Mouse (Mus musculus) hindbrain, postnatal 0 days (tissue): ENCODE data around the gene Aurkb. TPM values are rescaled to one million over a fixed set of nuclear protein-coding genes. Genes with fewer than 3 reads are reported as not detected.
"Not testable (repeated sequence)": the region's sequence is repeated elsewhere in the genome, so short reads cannot be mapped to it uniquely, and the experiment has no call there.

Experiments
- ATAC-seq: fragments of 200-750 bp; cut with Nextera tagmentation; 2 replicates; pipeline ENCODE4 v1.8.0; 2017; ENCODE audit warnings: mild to moderate bottlenecking, moderate TSS enrichment, moderate library complexity
- DNase-seq: peaks from one replicate; pipeline ENCODE4 v3.0.0-alpha.2; 2015; ENCODE audit warnings: low spot score
- H3K27ac ChIP-seq: fragments of 300-500 bp; sonication (generic); 2 replicates; pipeline ENCODE4 v1.5.1; 2014; ENCODE audit warnings: mild to moderate bottlenecking
- H3K27me3 ChIP-seq: fragments of 300-500 bp; sonication (generic); 2 replicates; pipeline ENCODE4 v1.6.1; 2014; ENCODE audit warnings: low read length, mixed read lengths; ENCODE audit not compliant: insufficient read depth
- H3K36me3 ChIP-seq: fragments of 300-500 bp; sonication (generic); 2 replicates; pipeline ENCODE4 v1.6.1; 2014; ENCODE audit warnings: low read length, mixed read lengths; ENCODE audit not compliant: insufficient read depth
- H3K4me1 ChIP-seq: fragments of 300-500 bp; sonication (generic); 2 replicates; pipeline ENCODE4 v1.6.1; 2014; ENCODE audit warnings: antibody characterized with exemption, low read length, mixed read lengths; ENCODE audit not compliant: insufficient read depth
- H3K4me2 ChIP-seq: fragments of 300-500 bp; sonication (generic); 2 replicates; pipeline ENCODE4 v1.6.1; 2014; ENCODE audit warnings: low read depth, mild to moderate bottlenecking, low read length, moderate library complexity, mixed read lengths
- H3K4me3 ChIP-seq: fragments of 300-500 bp; sonication (generic); 2 replicates; pipeline ENCODE4 v1.5.1; 2014; ENCODE audit warnings: low read length
- H3K9ac ChIP-seq: fragments of 300-500 bp; sonication (generic); replicated peaks from 2 replicates; pipeline ENCODE4 v1.6.1; 2014; ENCODE audit warnings: mild to moderate bottlenecking, low read length, moderate library complexity, mixed read lengths
- H3K9me3 ChIP-seq: fragments of 300-500 bp; sonication (generic); 2 replicates; pipeline ENCODE4 v1.6.1; 2016; ENCODE audit warnings: low read length, mixed read lengths
- CTCF ChIP-seq: IDR thresholded peaks from 2 replicates; pipeline ENCODE4 v1.5.1; 2016; ENCODE audit warnings: antibody characterized with exemption, control low read depth, low read depth
- WGBS: fragments of 180-500 bp; shearing (Covaris S2); extraction: QIAGEN DNeasy Blood & Tissue Kit; methylation state at CpG from one replicate; pipeline ENCODE4 v1.1.7; 2014; 5-methylcytosine and 5-hydroxymethylcytosine counted together
- polyA plus RNA-seq: library from polyadenylated mRNA; unstranded; fragments of >200 nt; fragmentation: Nextera tagmentation; extraction: Ambion mirVana; gene quantifications from 2 replicates; pipeline ENCODE4 v1.2.1, GENCODE M21; 2015
- total RNA-seq: library from RNA; depleted of rRNA; stranded (reverse); fragments of >200 nt; gene quantifications from 2 replicates; pipeline ENCODE4 v1.2.3, GENCODE M21; 2014

Gene Aurkb
- total and polyA plus RNA-seq, 2 experiments from 2014 or later, result 21.6 to 24.8 TPM

GRCm38 (mm10) chr11:69091566-69092385 lies 46.3 kb downstream of the Aurkb start:
- WGBS, result 66% methylated on average over 7 of the region's 7 CpGs
- H3K27ac ChIP-seq, result no peak overlapping the region
- peaks cover 22% of the 10 kb centered on the region for H3K4me1 ChIP-seq
- ATAC-seq, result no peak
- H3K9me3 ChIP-seq, result no peaks in the 10 kb centered on the region
- H3K27me3 ChIP-seq, result no peaks in the 10 kb centered on the region
- no peak overlapping the region for H3K4me2 ChIP-seq
- no peak overlapping the region for H3K4me3 ChIP-seq
- no peak for DNase-seq
- H3K36me3 ChIP-seq, result peaks cover 6% of the 10 kb centered on the region; the same call in 1 of the 2 replicates
- H3K9ac ChIP-seq, result no peak overlapping the region
- TF ChIP-seq CTCF, result no peak

- Histone ChIP-seq H3K4me2 (no peak overlapping the region), H3K4me1 (peaks cover 22% of the 10 kb centered on the region), H3K27ac (peak overlapping the region; percentile 21; the same call in 1 of the 2 replicates), H3K36me3 (peaks cover 6% of the 10 kb centered on the region; the same call in 1 of the 2 replicates), H3K27me3 (no peaks in the 10 kb centered on the region), H3K9me3 (no peaks in the 10 kb centered on the region), H3K9ac (no peak overlapping the region), H3K4me3 (no peak overlapping the region)
- WGBS, result 6% methylated on average over 3 of the region's 3 CpGs
- peak; percentile 87 for TF ChIP-seq CTCF
- DNase-seq (peak; percentile 79), ATAC-seq (no peak)
Observed at GRCm38 (mm10) chr11:69092386-69092751, 46.9 kb downstream of the Aurkb start.

- peaks cover 6% of the 10 kb centered on the region; the same call in 1 of the 2 replicates for H3K36me3 ChIP-seq
- WGBS, result 90% methylated on average over 4 of the region's 4 CpGs
- H3K4me2 ChIP-seq, result no peak overlapping the region
- H3K27ac ChIP-seq, result peak overlapping the region; percentile 21; the same call in 1 of the 2 replicates
- ATAC-seq (no peak), DNase-seq (no peak)
- H3K4me3 ChIP-seq, result no peak overlapping the region
- TF ChIP-seq CTCF, result peak; percentile 11; the same call in 1 of the 2 replicates
- no peak overlapping the region for H3K9ac ChIP-seq
- no peaks in the 10 kb centered on the region for H3K27me3 ChIP-seq
- H3K4me1 ChIP-seq, result peaks cover 28% of the 10 kb centered on the region
- H3K9me3 ChIP-seq, result no peaks in the 10 kb centered on the region
Observed at GRCm38 (mm10) chr11:69092871-69093270, 47.4 kb downstream of the Aurkb start.

- DNase-seq, H3K9me3 ChIP-seq, H3K4me2 ChIP-seq, H3K27me3 ChIP-seq, H3K4me3 ChIP-seq, ATAC-seq, H3K9ac ChIP-seq, H3K36me3 ChIP-seq: not testable (repeated sequence)
- peaks cover 35% of the 10 kb centered on the region for H3K4me1 ChIP-seq
- H3K27ac ChIP-seq, result peak overlapping the region; percentile 92; the same call in 1 of the 2 replicates
- 90% methylated on average over 7 of the region's 7 CpGs for WGBS
Observed at GRCm38 (mm10) chr11:69093856-69094255, 48.4 kb downstream of the Aurkb start.

GRCm38 (mm10) chr11:69094697-69095429 lies 49.4 kb downstream of the Aurkb start, which contains the start of gene Per1:
Gene Per1 (plus strand): TSS chr11:69095217.
- peak within 1 kb of the TSS; percentile 98 for H3K4me2 ChIP-seq
- peaks cover 5% of the 10 kb centered on the region; the same call in 1 of the 2 replicates for H3K36me3 ChIP-seq
- TF ChIP-seq CTCF, result no peak
- WGBS, result under 1% methylated on average over 37 of the region's 37 CpGs
- H3K4me3 ChIP-seq, result peak within 1 kb of the TSS; percentile 56
- no peaks in the 10 kb centered on the region for H3K9me3 ChIP-seq
- peaks cover 31% of the 10 kb centered on the region for H3K4me1 ChIP-seq
- H3K27me3 ChIP-seq, result no peaks in the 10 kb centered on the region
- H3K9ac ChIP-seq, result peak within 1 kb of the TSS; percentile 74
- DNase-seq (peak; percentile 100), ATAC-seq (peak; percentile 95)
- peak within 1 kb of the TSS; percentile 96 for H3K27ac ChIP-seq

- DNase-seq, result no peak
- TF ChIP-seq CTCF, result no peak
- H3K9ac ChIP-seq, result peak overlapping the region; percentile 74
- peaks cover 32% of the 10 kb centered on the region for H3K4me1 ChIP-seq
- H3K4me3 ChIP-seq, result peak overlapping the region; percentile 56
- H3K27me3 ChIP-seq, result no peaks in the 10 kb centered on the region
- H3K27ac ChIP-seq, result peak overlapping the region; percentile 96
- 2% methylated on average over 27 of the region's 27 CpGs for WGBS
- peak overlapping the region; percentile 98 for H3K4me2 ChIP-seq
- no peak for ATAC-seq
- no peaks in the 10 kb centered on the region for H3K9me3 ChIP-seq
- H3K36me3 ChIP-seq, result peaks cover 3% of the 10 kb centered on the region; the same call in 1 of the 2 replicates
Observed at GRCm38 (mm10) chr11:69095511-69096231, 50.2 kb downstream of the Aurkb start.
